Mouse (Mus musculus): Measurements from ENCODE around the gene Prg3. TPM values are rescaled to one million over a fixed set of nuclear protein-coding genes. Genes with fewer than 3 reads are reported as not detected.
A peak's percentile ranks its signal among the peaks of the same experiment; 100 is the strongest.

Prg3 gene
- total and polyA plus RNA-seq, 3 experiments, result not detected

DNA sequence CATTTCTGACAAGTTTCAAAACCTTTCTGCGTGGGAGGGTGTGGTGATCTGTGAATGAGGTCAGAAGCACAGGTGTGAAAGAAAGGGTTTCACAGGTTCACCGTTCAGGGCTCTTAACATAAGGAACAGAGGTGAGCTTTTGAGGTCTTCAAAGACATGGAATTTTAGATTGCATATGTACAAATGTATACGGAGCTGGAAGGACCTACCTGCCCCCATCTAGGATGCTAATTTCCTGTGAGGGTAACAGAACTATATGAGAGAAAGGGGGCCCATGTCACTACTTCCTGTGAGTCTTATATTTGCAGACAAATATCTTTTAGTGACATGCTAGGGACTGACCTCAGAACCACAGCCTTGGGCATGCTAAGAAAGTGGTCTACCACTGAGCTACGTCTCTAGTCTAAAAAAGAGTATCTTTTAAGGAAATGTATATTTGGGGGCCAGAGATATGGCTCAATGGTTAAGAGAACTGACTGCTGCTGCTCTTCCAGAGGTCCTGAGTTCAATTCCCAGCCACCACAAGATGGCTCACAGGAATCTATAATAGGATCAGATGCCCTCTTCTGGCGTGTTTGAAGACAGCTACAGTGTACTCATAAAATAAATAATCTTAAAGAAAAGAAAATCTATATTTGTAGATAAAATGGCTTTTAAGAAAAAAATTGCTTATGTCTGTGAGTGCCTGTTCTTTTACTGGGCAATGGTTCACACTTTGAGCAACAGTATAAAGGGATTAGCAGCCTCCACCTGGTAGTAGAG is 26.0 kb downstream of the Prg3 start:
- DNase-seq (ENCODE audit: extremely low read depth), result no peak
- no peaks in the 10 kb centered on the region for H3K9me3 ChIP-seq (replicated peaks; ENCODE audit: low read length)
- no peak overlapping the region; the same call in 1 of the 2 replicates for H3K9ac ChIP-seq (ENCODE audit: insufficient read depth, low read depth)
- no peak overlapping the region for H3K27ac ChIP-seq (ENCODE audit: insufficient read depth, low read depth)
- TF ChIP-seq CTCF (conservative IDR thresholded peaks at IDR 0.05 in 1 of 2, IDR thresholded peaks at IDR 0.05 in 1 of 2; ENCODE audit: low read depth in 2 of 2, low read length in 2 of 2) (peak in 1 of 2 experiments; percentile 55; a peak in 2 of 4 replicates), EP300 (IDR thresholded peaks at IDR 0.05; ENCODE audit: low read length) (peak; percentile 9; the same call in 1 of the 2 replicates), TBP (conservative IDR thresholded peaks at IDR 0.05; ENCODE audit: low read depth, low read length) (0 out of 2 replicates have a peak, but pooled peaks have one; percentile 53), JUND (conservative IDR thresholded peaks at IDR 0.05; ENCODE audit: low read depth, low read length) (no peak), SMC3 (IDR thresholded peaks at IDR 0.05; ENCODE audit: low read depth, low read length) (peak; percentile 29), HCFC1 (IDR thresholded peaks at IDR 0.05; ENCODE audit: low read depth, low read length) (no peak), TCF12 (IDR thresholded peaks at IDR 0.05; ENCODE audit: low read depth, low read length) (no peak), ZNF384 (IDR thresholded peaks at IDR 0.05; ENCODE audit: low read depth, low read length) (no peak), MXI1 (IDR thresholded peaks at IDR 0.05; ENCODE audit: low read depth, low read length) (no peak), KAT2A (IDR thresholded peaks at IDR 0.05; ENCODE audit: insufficient replicate concordance, low read length) (no peak)
- no peaks in the 10 kb centered on the region for H3K79me2 ChIP-seq (replicated peaks; ENCODE audit: control insufficient read depth, extremely low read depth, insufficient read depth, poor library complexity, severe bottlenecking)
- H3K36me3 ChIP-seq (replicated peaks in 1 of 2; ENCODE audit: control insufficient read depth in 1 of 2, insufficient read depth in 1 of 2, low read length in 1 of 2), result peaks cover 0 to 2% of the 10 kb centered on the region in 2 experiments
- H3K4me1 ChIP-seq (ENCODE audit: control insufficient read depth in 1 of 2, insufficient read depth in 2 of 2), result peaks cover 8 to 50% of the 10 kb centered on the region in 2 experiments
- in situ Hi-C loops (cut with MboI; ENCODE audit: low pct_ligation_motif_present, low pct_unique_long_range_greater_than_20kb, low sequenced_read_pairs), result no loop called here
- H3K27me3 ChIP-seq (replicated peaks), result no peaks in the 10 kb centered on the region
- dilution Hi-C loops (cut with MboI; ENCODE audit: extremely low pct_ligation_motif_present, extremely low pct_unique_long_range_greater_than_20kb, low sequenced_read_pairs), result no loop called here
- H3K4me3 ChIP-seq (replicated peaks in 1 of 3; ENCODE audit: low read depth in 2 of 3, low read length in 2 of 3, poor library complexity in 1 of 3), result no peak overlapping the region
- H3K4me2 ChIP-seq (ENCODE audit: insufficient read depth, low read depth, poor library complexity, severe bottlenecking), result no peak overlapping the region

- no peak overlapping the region for H3K4me3 ChIP-seq (replicated peaks in 1 of 3; ENCODE audit: low read depth in 2 of 3, low read length in 2 of 3, poor library complexity in 1 of 3)
- no peak overlapping the region for H3K27ac ChIP-seq (ENCODE audit: insufficient read depth, low read depth)
- peak overlapping the region; percentile 7; the same call in 1 of the 2 replicates for H3K4me2 ChIP-seq (ENCODE audit: insufficient read depth, low read depth, poor library complexity, severe bottlenecking)
- H3K4me1 ChIP-seq (ENCODE audit: control insufficient read depth in 1 of 2, insufficient read depth in 2 of 2), result peaks cover 8 to 50% of the 10 kb centered on the region in 2 experiments
- peak; percentile 66 for DNase-seq (ENCODE audit: extremely low read depth)
- no peak overlapping the region for H3K9ac ChIP-seq (ENCODE audit: insufficient read depth, low read depth)
- no peaks in the 10 kb centered on the region for H3K79me2 ChIP-seq (replicated peaks; ENCODE audit: control insufficient read depth, extremely low read depth, insufficient read depth, poor library complexity, severe bottlenecking)
- H3K27me3 ChIP-seq (replicated peaks), result no peaks in the 10 kb centered on the region
- H3K36me3 ChIP-seq (replicated peaks in 1 of 2; ENCODE audit: control insufficient read depth in 1 of 2, insufficient read depth in 1 of 2, low read length in 1 of 2), result peaks cover 0 to 2% of the 10 kb centered on the region in 2 experiments
- TF ChIP-seq ZC3H11A (IDR thresholded peaks at IDR 0.05; ENCODE audit: low read depth, low read length) (no peak), MAFK (IDR thresholded peaks at IDR 0.05; ENCODE audit: insufficient replicate concordance, low read length) (no peak), ZNF384 (IDR thresholded peaks at IDR 0.05; ENCODE audit: low read depth, low read length) (no peak), POLR2AphosphoS2 (IDR thresholded peaks at IDR 0.05; ENCODE audit: low read depth, low read length) (no peak), TCF12 (IDR thresholded peaks at IDR 0.05; ENCODE audit: low read depth, low read length) (0 out of 2 replicates have a peak, but pooled peaks have one; percentile 20), JUN (IDR thresholded peaks at IDR 0.05; ENCODE audit: insufficient read depth, low read depth, low read length) (no peak), ZMIZ1 (IDR thresholded peaks at IDR 0.05; ENCODE audit: low read depth, low read length) (no peak), UBTF (IDR thresholded peaks at IDR 0.05; ENCODE audit: low read depth, low read length) (no peak), BHLHE40 (IDR thresholded peaks at IDR 0.05; ENCODE audit: low read depth, low read length) (peak; percentile 68), EP300 (IDR thresholded peaks at IDR 0.05; ENCODE audit: low read length) (peak; percentile 30; the same call in 1 of the 2 replicates), USF2 (conservative IDR thresholded peaks at IDR 0.05; ENCODE audit: low read depth, low read length) (peak; percentile 63), RCOR1 (conservative IDR thresholded peaks at IDR 0.05; ENCODE audit: low read depth, low read length) (no peak), MAZ (IDR thresholded peaks at IDR 0.05; ENCODE audit: low read depth, low read length) (no peak), MEF2A (IDR thresholded peaks at IDR 0.05; ENCODE audit: borderline replicate concordance, low read depth, low read length) (peak; percentile 67; the same call in 1 of the 2 replicates), CHD1 (IDR thresholded peaks at IDR 0.05; ENCODE audit: low read depth, low read length) (no peak), IRF4 (IDR thresholded peaks at IDR 0.05; ENCODE audit: low read depth, low read length) (peak; percentile 36; the same call in 1 of the 2 replicates), E2F4 (IDR thresholded peaks at IDR 0.05; ENCODE audit: insufficient replicate concordance, low read depth, low read length) (no peak), USF1 (IDR thresholded peaks at IDR 0.05; ENCODE audit: low read depth, low read length) (peak; percentile 72), CTCF (conservative IDR thresholded peaks at IDR 0.05 in 1 of 2, IDR thresholded peaks at IDR 0.05 in 1 of 2; ENCODE audit: low read depth in 2 of 2, low read length in 2 of 2) (no peak), MAX (IDR thresholded peaks at IDR 0.05; ENCODE audit: low read length) (peak; percentile 61; the same call in 1 of the 2 replicates), MYC (IDR thresholded peaks at IDR 0.05; ENCODE audit: low read depth, low read length) (no peak)
- in situ Hi-C loops (cut with MboI; ENCODE audit: low pct_ligation_motif_present, low pct_unique_long_range_greater_than_20kb, low sequenced_read_pairs) (no loop called here), dilution Hi-C loops (cut with MboI; ENCODE audit: extremely low pct_ligation_motif_present, extremely low pct_unique_long_range_greater_than_20kb, low sequenced_read_pairs) (no loop called here)
- H3K9me3 ChIP-seq (replicated peaks; ENCODE audit: low read length), result no peaks in the 10 kb centered on the region
Measured at GRCm38 (mm10) chr2:85014588-85014982, 26.6 kb downstream of the Prg3 start.

Data from CH12.LX (cell line).